Mouse (Mus musculus) layer of hippocampus, adult 11-12 months (tissue): ENCODE data around the gene Vps13a.
"Not testable (repeated sequence)": the region's sequence is repeated elsewhere in the genome, so short reads cannot be mapped to it uniquely, and the experiment has no call there.

Source experiments
- DNase-seq: peaks from one replicate; pipeline ENCODE4 v3.0.0; 2022; ENCODE audit warnings: low spot score

Vps13a gene

GRCm38 (mm10) chr19:16780790-16781384 is at the start of gene Vps13a:
Vps13a (minus strand) TSS chr19:16780933.
- DNase-seq = peak; percentile 87

DNA sequence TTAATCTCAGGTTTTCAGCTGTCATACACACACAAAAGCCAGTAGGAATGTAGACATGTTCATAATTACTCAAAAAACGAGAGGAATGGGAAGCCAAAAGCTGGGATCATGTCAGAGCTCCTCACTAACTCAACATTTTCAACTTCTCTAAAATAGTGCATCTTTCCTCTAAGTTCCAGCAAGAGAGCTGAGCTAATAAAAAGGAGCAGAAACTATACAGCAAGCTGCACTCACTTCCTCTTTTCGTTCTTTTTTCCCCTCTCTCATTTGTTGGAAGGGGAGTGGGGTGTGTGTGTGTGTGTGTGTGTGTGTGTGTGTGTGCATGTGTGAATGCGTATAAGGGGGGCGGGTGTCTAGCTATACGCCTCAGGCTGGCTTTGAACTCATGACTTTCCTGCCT is 46.9 kb upstream of the Vps13a start:
- no peak for DNase-seq

DNA sequence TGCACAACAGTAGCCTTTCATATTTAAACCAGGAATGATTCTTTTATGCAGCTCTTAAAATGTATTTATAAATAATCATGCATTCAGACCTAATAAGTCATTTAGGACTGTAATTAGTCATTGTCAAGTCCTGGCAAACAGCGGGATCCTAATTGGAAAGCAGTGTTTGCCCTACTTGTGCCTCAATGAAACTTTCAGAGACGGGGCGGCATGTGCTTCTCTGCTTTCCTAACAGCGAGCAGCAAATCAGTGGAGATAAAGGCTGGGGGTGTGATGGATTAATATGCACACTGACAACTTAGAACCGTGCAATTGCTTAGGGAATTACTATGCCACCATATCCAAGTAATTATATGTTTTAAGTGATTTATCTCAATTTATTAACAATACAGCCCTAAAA is 44.5 kb upstream of the Vps13a start:
- DNase-seq = no peak

GRCm38 (mm10) chr19:16814848-16815247 is 34.1 kb upstream of the Vps13a start:
- DNase-seq = no peak

- no peak for DNase-seq
Measured at GRCm38 (mm10) chr19:16813306-16813705, 32.6 kb upstream of the Vps13a start.

DNA sequence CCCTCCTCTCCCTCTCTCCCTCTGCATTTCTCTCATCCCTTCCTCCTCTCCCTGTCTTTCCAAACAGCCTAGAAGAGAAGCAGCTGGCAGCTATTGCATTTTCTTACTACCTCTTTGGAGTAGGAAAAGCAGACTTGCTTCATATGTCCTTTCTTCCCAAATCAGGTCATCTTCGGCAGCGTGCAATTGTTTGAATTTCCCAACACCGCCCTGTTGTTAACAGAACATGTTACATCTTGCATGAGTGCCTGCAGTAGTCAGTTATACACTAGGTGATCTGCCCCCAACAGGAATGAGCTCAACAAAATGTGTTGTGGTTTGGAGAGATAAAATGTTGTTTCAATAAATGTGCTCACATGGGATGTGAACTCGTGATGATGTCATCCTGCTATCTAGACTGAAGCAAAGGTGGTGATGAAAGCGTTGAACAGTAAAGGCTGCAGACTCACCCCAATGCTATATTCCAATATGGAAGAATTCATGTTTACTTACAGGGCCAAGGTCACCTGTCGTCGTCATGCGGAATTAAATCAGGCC is 31.4 kb upstream of the Vps13a start:
- DNase-seq = no peak

GRCm38 (mm10) chr19:16805102-16805501 is 24.4 kb upstream of the Vps13a start:
- no peak for DNase-seq

DNA sequence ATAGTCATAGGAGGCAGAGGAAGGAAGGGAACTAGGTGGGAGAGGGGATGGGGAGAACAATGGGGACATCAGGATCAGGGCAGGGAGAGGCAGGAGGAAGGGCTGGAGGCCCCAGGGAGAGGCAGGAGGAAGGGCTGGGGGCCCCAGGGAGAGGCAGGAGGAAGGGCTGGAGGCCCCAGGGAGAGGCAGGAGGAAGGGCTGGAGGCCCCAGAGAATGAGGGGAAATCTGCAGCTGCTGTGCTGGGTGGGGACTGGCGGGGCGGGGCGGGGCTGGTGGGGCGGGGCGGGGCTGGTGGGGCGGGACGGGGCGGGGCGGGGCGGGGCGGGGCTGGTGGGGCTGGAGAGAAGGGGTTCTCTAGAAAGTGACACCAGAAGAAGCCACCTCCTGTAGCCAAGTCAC is 23.8 kb upstream of the Vps13a start:
- no peak for DNase-seq

DNA sequence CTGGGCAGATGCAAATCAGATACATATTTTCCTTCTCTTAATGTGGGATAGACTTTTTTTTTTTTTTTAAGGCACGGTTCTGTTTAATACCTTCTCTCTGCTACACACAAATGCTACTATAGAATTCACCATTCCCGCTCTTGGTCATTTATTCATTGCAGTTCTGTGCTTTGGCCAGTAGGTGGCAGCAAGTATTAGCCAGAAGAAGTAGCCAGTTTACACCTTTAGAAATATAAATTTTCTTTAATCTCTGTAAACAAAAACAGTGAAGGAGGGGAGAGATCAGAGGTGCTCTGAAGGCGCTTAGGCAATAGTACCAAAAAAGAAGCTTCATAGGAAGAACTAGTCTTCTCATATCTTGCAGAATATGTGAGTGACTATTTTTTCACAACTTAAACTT is 22.0 kb upstream of the Vps13a start:
- peak; percentile 49 for DNase-seq

GRCm38 (mm10) chr19:16802123-16802522 is 21.4 kb upstream of the Vps13a start:
- DNase-seq = no peak

- DNase-seq = no peak
Measured at GRCm38 (mm10) chr19:16797923-16798322, 17.2 kb upstream of the Vps13a start.

DNA sequence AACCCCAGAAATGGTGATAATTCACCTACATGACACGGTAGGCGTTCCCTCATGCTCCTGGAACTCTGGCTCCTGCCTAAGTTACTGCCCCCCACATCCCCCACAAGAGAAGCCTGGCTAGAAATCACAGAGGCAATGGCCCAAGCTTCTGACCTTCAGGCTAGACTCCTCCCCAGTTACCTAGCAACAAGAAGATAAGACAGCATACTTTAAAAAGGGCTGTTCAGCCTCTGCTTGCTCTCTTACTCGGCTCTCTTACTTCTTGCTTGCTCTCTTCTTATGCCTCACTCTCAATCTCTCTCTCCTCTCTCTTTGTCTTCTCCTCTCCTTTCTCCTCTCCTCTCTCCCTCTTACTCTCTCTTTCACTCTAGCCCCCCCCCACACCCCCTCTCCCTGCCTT is 13.8 kb upstream of the Vps13a start:
- not testable (repeated sequence) for DNase-seq

- no peak for DNase-seq
Measured at GRCm38 (mm10) chr19:16789930-16790329, 9.2 kb upstream of the Vps13a start.

GRCm38 (mm10) chr19:16784879-16785278 is 4.1 kb upstream of the Vps13a start:
- DNase-seq = no peak

DNA sequence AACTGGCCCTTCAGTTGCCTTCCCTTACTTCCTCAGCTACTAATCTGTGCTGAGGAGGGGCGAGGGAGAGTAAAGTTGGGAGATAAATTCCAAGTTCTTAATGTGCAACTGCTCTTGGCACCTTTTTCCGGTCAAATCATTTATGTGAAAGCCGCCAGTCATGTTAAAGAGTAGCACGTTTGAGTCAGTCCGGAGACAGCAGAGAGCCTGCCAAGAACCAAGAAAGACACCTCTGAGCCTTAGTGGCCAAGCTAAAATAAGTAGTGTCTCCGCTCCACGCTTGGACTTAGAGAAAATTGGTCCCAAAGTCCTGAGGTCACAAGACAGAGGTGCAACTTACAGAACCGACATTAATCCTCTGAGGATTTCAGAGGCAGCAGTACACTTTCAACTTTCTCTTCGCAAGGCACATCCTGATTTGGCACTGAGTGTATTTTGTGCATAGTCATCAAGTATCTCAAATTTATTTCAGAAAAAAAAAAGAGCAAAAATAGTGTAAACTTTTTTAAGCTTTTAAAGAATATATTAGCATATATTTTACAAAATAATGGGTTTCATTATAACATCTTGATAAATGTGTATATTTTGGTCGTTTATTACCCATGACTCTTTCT is 780 bp upstream of the Vps13a start:
- no peak for DNase-seq

- DNase-seq = peak; percentile 49
Measured at GRCm38 (mm10) chr19:16780251-16780783, 416 bp downstream of the Vps13a start.

DNA sequence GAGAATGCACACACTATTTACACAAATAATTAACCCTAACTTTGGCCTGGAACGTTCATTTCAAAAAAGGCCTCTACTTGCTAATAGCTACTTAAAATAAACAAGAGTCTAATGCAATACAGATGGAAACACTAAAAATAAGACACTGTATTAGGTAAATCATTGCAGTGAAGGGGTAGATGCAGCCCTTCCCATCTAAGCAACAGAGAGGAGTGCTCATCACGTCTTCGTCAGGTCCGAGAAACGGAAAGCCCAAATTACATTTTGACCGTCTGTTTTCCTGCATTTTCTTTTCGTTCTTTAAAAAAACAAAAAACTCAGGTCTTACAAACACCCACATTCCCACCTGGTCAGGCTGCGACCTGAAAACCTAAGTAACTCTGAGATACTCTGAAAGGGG is 947 bp downstream of the Vps13a start:
- no peak for DNase-seq

GRCm38 (mm10) chr19:16779281-16779680 is 1.5 kb downstream of the Vps13a start:
- no peak for DNase-seq

DNA sequence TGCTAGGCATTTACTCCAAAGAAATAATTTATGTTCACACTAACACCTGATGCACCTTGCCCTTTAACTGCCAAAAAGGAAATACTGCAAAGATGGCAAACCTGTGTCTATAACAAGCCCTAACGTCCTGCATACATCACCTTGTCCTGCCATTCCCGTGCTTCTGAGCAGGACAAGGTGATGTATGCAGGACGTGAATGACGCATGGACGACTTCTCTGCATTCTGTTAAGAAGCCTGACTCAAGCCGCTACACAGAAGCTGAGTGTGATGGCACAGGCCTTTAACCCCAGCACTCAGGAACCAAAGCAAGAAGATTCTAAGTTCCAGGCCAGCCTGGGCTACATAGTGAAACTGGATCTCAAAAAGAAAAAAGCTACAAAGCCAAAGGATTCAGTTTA is 2.2 kb downstream of the Vps13a start:
- DNase-seq = no peak

DNA sequence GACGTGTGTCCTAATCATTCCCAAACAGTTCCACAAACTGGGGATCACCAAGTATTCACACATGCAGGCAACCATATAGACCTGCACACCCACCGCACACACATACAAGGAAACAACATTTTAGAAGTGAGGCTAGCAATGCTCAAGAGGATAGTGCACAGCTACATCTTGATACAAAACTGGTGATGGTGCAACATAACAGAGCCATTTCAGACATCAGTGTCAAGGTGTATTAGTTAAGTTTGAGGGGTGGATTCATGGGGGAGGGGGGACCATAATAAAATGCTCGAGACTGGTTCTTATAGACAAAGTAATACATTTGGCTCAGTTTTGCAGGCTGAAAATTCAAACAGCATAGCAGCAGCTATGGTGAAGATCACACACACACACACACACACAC is 2.8 kb downstream of the Vps13a start:
- no peak for DNase-seq

DNA sequence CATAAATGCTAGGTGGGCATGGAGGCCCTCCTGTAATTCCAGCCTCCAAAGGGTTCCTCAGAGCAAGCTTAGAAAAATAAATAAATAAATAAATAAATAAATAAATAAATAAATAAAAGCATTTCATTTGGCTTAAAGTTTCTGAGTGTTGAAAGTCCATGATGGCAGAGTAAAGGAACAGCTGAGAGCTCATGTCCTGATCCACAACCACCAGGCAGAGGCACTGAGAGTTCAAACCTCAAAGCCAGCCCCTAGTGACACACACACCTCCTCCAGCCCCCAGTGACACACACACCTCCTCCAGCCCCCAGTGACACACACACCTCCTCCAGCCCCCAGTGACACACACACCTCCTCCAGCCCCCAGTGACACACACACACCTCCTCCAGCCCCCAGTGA is 3.3 kb downstream of the Vps13a start:
- not testable (repeated sequence) for DNase-seq

DNA sequence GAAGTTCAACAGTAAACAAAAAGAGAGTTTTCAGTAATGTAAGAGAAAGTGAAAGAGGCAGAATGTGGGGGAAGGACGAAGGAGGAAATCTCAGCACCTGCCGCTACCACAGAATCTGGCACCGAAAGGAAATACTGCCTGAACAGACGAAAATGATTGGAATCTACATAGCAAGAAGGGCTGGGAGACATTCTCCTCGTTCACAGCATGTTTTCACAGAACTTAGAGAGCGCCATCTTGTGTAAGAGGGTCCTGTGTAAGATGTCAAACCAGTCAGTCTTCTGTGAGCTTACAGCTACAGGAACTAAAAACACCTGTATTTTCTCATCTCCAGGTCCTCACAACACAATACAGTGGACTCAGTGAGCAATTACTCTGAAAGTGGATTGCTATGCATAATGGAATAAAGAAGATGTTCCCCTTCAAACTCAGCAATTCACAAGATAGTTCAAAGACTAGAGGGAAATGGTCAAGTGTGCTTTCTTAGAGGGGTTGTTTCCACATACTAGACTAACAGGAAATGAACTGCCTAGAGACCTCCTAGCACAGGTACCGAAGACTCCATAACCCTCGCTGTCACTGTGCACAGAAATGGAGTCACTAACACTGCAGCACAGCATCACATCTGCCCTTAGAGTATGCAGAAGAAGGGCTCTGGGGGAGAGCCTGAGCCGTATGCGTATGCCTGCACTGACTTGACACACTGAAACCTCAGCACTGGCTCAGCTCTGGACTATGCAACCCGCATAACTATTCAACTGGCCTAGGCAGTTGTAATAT is 7.3 kb downstream of the Vps13a start:
- DNase-seq = no peak

GRCm38 (mm10) chr19:16767407-16767806 is 13.3 kb downstream of the Vps13a start:
- no peak for DNase-seq
